Mouse (Mus musculus): ENCODE measurements around the gene Idh3b.

The Idh3b gene

GRCm38 (mm10) chr2:130265520-130265919 is 18.8 kb downstream of the Idh3b start:
- no peak for DNase-seq (ENCODE audit: low spot score in 2 of 2)

GRCm38 (mm10) chr2:130262398-130262797 is 21.9 kb downstream of the Idh3b start:
- DNase-seq (ENCODE audit: low spot score in 2 of 2) = no peak

- no peak for DNase-seq (ENCODE audit: low spot score in 2 of 2)
Measured at GRCm38 (mm10) chr2:130261914-130262313, 22.4 kb downstream of the Idh3b start.

GRCm38 (mm10) chr2:130260822-130261221 is 23.5 kb downstream of the Idh3b start:
- no peak for DNase-seq (ENCODE audit: low spot score in 2 of 2)

GRCm38 (mm10) chr2:130256762-130257161 is 27.6 kb downstream of the Idh3b start:
- DNase-seq (ENCODE audit: low spot score in 2 of 2) = no peak

- DNase-seq (ENCODE audit: low spot score in 2 of 2) = no peak
Measured at GRCm38 (mm10) chr2:130248226-130248625, 36.1 kb downstream of the Idh3b start.

GRCm38 (mm10) chr2:130246912-130247311 is 37.4 kb downstream of the Idh3b start:
- DNase-seq (ENCODE audit: low spot score in 2 of 2) = peak in 1 of 2 experiments; percentile 53

Measured in frontal cortex, postnatal 36 days (tissue).